Mouse (Mus musculus) stomach, embryonic 16.5 days (tissue): ENCODE data around the gene Adamts2. TPM values are rescaled to one million over a fixed set of nuclear protein-coding genes. Genes with fewer than 3 reads are reported as not detected.

Experiments used
- ATAC-seq: fragments of 200-750 bp; cut with Nextera tagmentation; 2 replicates; pipeline ENCODE4 v1.8.0; 2017; ENCODE audit warnings: moderate number of reproducible peaks, moderate TSS enrichment; ENCODE audit not compliant: insufficient read depth, low FRiP score
- H3K27ac ChIP-seq: fragments of 300-500 bp; sonication (generic); 2 replicates; pipeline ENCODE4 v1.5.1; 2014; ENCODE audit warnings: low read length
- H3K27me3 ChIP-seq: fragments of 300-500 bp; sonication (generic); 2 replicates; pipeline ENCODE4 v1.6.1; 2014; ENCODE audit warnings: low read length, control low read depth, mixed read lengths; ENCODE audit not compliant: control insufficient read depth, insufficient read depth
- H3K36me3 ChIP-seq: fragments of 300-500 bp; sonication (generic); 2 replicates; pipeline ENCODE4 v1.6.1; 2014; ENCODE audit warnings: low read length; ENCODE audit not compliant: control insufficient read depth, insufficient read depth
- H3K4me1 ChIP-seq: fragments of 300-500 bp; sonication (generic); 2 replicates; pipeline ENCODE4 v1.6.1; 2014; ENCODE audit warnings: low read length, control low read depth, mixed read lengths; ENCODE audit not compliant: control insufficient read depth, insufficient read depth
- H3K4me2 ChIP-seq: fragments of 300-500 bp; sonication (generic); 2 replicates; pipeline ENCODE4 v1.6.1; 2014; ENCODE audit warnings: low read depth, low read length, mixed read lengths
- H3K4me3 ChIP-seq: fragments of 300-500 bp; sonication (generic); replicated peaks from 2 replicates; pipeline ENCODE4 v1.5.1; 2014; ENCODE audit warnings: mild to moderate bottlenecking, low read length
- H3K9ac ChIP-seq: fragments of 300-500 bp; sonication (generic); 2 replicates; pipeline ENCODE4 v1.6.1; 2014; ENCODE audit warnings: low read length
- H3K9me3 ChIP-seq: fragments of 300-500 bp; sonication (generic); replicated peaks from 2 replicates; pipeline ENCODE4 v1.6.1; 2016; ENCODE audit warnings: low read length, control low read depth; ENCODE audit not compliant: control insufficient read depth
- WGBS: fragments of 180-500 bp; shearing (Covaris S2); extraction: QIAGEN DNeasy Blood & Tissue Kit; methylation state at CpG from one replicate; pipeline ENCODE4 v1.1.7; 2014; 5-methylcytosine and 5-hydroxymethylcytosine counted together
- polyA plus RNA-seq: library from polyadenylated mRNA; unstranded; fragments of >200 nt; fragmentation: Nextera tagmentation; extraction: Ambion mirVana; gene quantifications from 2 replicates; pipeline ENCODE4 v1.2.1, GENCODE M21; 2015

Adamts2 gene
- polyA plus RNA-seq, 1 experiment from 2014 or later, result 13.3 TPM

- no peak overlapping the region for H3K4me3 ChIP-seq
- WGBS, result 57% methylated on average over 9 of the region's 9 CpGs
- H3K27me3 ChIP-seq, result no peaks in the 10 kb centered on the region
- no peak overlapping the region for H3K27ac ChIP-seq
- peaks cover 7% of the 10 kb centered on the region; the same call in 1 of the 2 replicates for H3K4me1 ChIP-seq
- ATAC-seq, result peak; percentile 68; the same call in 1 of the 2 replicates
- no peaks in the 10 kb centered on the region for H3K36me3 ChIP-seq
- no peaks in the 10 kb centered on the region for H3K9me3 ChIP-seq
- H3K9ac ChIP-seq, result no peak overlapping the region
- H3K4me2 ChIP-seq, result no peak overlapping the region
Measured at GRCm38 (mm10) chr11:50653746-50654431, 52.0 kb downstream of the Adamts2 start.

DNA sequence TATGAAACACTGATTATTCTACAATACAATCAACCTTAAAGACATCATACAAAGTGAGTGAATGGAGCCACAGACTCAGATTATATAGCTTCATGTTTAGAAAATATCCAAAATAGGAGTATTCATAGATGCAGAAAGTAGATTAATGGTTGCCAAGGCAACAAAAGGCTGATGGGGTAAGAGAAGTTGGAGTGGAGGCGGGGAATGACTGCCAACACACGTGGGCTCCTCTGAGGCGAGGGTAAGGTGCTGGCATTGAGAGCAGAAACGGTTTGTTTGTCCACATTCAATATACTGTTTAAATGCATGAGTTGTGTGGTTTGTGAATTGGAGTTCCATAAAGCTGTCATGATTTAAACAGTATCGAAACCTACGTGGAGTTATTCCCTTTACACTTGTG, 56.9 kb downstream of the Adamts2 start:
- Histone ChIP-seq H3K27me3 (no peaks in the 10 kb centered on the region), H3K36me3 (no peaks in the 10 kb centered on the region), H3K4me3 (no peak overlapping the region), H3K27ac (no peak overlapping the region), H3K9ac (no peak overlapping the region), H3K4me1 (peaks cover 4% of the 10 kb centered on the region; the same call in 1 of the 2 replicates), H3K4me2 (no peak overlapping the region), H3K9me3 (no peaks in the 10 kb centered on the region)
- no peak for ATAC-seq
- 77% methylated on average over 6 of the region's 6 CpGs for WGBS

DNA sequence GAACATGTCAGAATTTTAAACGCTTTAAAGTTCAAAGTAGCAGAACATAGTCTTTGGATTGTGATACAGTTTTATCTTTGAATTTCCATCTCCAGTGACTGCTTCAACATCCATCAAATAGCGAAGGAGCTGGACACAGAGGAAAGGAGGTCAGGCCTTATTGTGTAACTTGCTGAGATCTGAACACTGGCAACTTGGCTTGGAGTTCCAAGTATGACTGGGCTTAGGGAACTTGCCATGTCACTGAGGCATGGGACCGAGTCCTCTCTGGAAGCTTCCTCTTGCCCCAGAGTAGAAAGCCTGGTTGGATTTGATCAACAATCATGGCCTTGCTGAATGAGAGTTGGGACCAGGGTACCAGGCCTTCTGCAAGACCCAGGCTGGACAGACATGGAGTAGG, 60.3 kb downstream of the Adamts2 start:
- Histone ChIP-seq H3K27me3 (no peaks in the 10 kb centered on the region), H3K4me3 (no peak overlapping the region), H3K27ac (no peak overlapping the region), H3K4me1 (no peaks in the 10 kb centered on the region), H3K9ac (no peak overlapping the region), H3K9me3 (no peaks in the 10 kb centered on the region), H3K4me2 (no peak overlapping the region), H3K36me3 (no peaks in the 10 kb centered on the region)
- 85% methylated on average over 3 of the region's 3 CpGs for WGBS
- ATAC-seq, result no peak

GRCm38 (mm10) chr11:50664826-50665225, 62.9 kb downstream of the Adamts2 start:
- Histone ChIP-seq H3K27me3 (no peaks in the 10 kb centered on the region), H3K4me3 (no peak overlapping the region), H3K27ac (no peak overlapping the region), H3K9ac (no peak overlapping the region), H3K9me3 (no peaks in the 10 kb centered on the region), H3K36me3 (no peaks in the 10 kb centered on the region), H3K4me1 (no peaks in the 10 kb centered on the region), H3K4me2 (no peak overlapping the region)
- 62% methylated on average over 4 of the region's 4 CpGs for WGBS
- no peak for ATAC-seq

DNA sequence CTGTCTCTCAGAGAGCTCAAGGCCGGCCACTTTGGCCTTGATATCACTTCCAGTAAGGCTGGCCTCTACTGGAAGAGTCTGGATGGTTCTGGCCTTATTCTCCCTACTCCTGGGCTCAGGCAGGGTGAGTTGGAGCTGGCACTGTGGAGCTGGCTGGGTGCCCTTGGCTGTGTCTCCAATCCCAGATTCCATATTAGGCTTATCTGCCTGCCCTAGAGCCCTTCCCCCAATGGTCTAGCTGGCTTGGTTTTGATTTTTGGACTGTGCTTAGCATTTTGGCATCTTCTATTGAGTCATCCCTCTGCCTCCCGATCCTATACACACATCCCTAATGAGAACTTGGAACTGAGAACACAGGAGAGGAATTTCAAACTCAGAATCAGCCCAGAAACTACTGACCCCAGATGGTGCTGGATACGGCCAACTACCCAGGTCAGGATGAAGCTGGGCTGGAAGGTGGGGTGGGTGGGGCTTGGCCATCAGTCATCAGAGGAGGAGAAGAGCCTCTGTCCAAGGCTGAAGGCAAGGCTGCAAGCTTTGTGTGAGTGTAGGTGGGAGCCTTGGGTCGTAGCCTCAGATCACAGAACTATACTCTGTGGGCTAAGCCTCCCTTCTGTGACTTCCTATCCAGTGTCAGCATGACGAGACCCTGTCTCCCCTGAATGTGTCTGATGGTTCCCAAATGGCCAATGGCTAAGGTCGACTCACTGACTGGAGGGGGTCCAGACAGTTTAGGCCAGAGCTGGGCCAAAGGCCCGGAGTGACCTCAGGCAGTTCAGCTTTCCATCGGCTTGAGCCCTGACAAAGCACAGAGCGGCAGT, 67.9 kb downstream of the Adamts2 start:
- 67% methylated on average over 9 of the region's 9 CpGs for WGBS
- H3K27ac ChIP-seq, result no peak overlapping the region
- ATAC-seq, result peak; percentile 41; the same call in 1 of the 2 replicates

GRCm38 (mm10) chr11:50670363-50670725, 68.5 kb downstream of the Adamts2 start:
- no peaks in the 10 kb centered on the region for H3K27me3 ChIP-seq
- H3K36me3 ChIP-seq, result no peaks in the 10 kb centered on the region
- no peak overlapping the region for H3K4me3 ChIP-seq
- WGBS, result 65% methylated on average over 5 of the region's 5 CpGs
- H3K27ac ChIP-seq, result no peak overlapping the region
- H3K4me1 ChIP-seq, result no peaks in the 10 kb centered on the region
- H3K9me3 ChIP-seq, result no peaks in the 10 kb centered on the region
- no peak overlapping the region for H3K4me2 ChIP-seq
- peak; percentile 27; the same call in 1 of the 2 replicates for ATAC-seq
- H3K9ac ChIP-seq, result no peak overlapping the region

More for the DNA sequence above, 67.9 kb downstream of the Adamts2 start:
- Histone ChIP-seq H3K27me3 (no peaks in the 10 kb centered on the region), H3K36me3 (no peaks in the 10 kb centered on the region), H3K4me3 (no peak overlapping the region), H3K4me1 (no peaks in the 10 kb centered on the region), H3K9ac (no peak overlapping the region), H3K9me3 (no peaks in the 10 kb centered on the region), H3K4me2 (no peak overlapping the region)

GRCm38 (mm10) chr11:50670881-50671280, 69.0 kb downstream of the Adamts2 start:
- Histone ChIP-seq H3K27me3 (no peaks in the 10 kb centered on the region), H3K27ac (no peak overlapping the region), H3K9me3 (no peaks in the 10 kb centered on the region), H3K4me2 (no peak overlapping the region), H3K4me1 (no peaks in the 10 kb centered on the region), H3K9ac (no peak overlapping the region), H3K36me3 (no peaks in the 10 kb centered on the region), H3K4me3 (no peak overlapping the region)
- no peak for ATAC-seq
- 96% methylated on average over 1 of the region's 1 CpGs for WGBS

DNA sequence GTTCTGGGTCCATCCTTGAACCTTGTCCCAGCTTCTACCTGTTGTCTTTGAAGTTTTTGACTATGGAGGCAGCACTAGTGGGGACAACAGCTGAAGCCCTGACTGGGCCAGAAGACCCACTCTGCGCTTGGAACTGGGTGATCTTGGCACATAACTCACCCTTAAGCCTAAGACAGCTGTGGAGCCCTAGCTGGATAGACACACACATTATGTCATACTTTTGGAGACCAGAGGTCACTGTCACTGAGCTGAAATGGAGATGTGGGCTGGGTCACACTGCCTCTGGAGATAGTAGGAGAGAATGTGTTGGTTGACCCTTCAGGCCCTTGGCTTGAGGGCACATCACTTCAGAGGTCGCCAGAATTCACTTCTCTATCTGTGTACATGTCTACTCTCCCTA, 69.5 kb downstream of the Adamts2 start:
- no peak overlapping the region for H3K27ac ChIP-seq
- H3K4me3 ChIP-seq, result no peak overlapping the region
- no peaks in the 10 kb centered on the region for H3K9me3 ChIP-seq
- no peaks in the 10 kb centered on the region for H3K4me1 ChIP-seq
- ATAC-seq, result no peak
- H3K36me3 ChIP-seq, result no peaks in the 10 kb centered on the region
- no peak overlapping the region for H3K9ac ChIP-seq
- no peaks in the 10 kb centered on the region for H3K27me3 ChIP-seq
- no peak overlapping the region for H3K4me2 ChIP-seq
- whole genome bisulfite sequencing, result 67% methylated on average over 2 of the region's 2 CpGs

DNA sequence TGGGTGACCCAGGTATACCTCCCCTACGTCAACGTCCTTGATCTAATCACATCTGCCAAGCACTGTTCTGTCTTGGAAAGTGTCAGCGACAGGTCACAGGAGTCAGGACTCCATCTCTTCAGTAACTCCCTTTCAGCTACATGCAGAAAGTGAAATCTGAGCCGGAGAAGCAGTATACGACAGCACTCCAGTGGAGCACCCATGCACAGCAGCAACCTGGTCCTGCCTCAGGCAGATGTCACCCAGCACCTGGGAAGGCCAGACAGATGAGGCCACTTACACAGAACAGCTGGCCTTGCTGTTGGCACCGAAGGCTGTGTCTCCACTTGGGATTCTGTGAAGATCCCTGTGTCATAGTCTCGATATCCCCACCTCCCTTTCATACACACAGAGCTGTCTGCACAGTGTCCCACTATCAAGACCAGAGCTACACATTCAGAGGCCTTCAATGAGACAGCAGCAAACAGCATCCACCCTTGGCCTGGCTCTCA, 70.0 kb downstream of the Adamts2 start:
- no peaks in the 10 kb centered on the region for H3K9me3 ChIP-seq
- H3K4me1 ChIP-seq, result no peaks in the 10 kb centered on the region
- WGBS, result 73% methylated on average over 7 of the region's 7 CpGs
- H3K4me3 ChIP-seq, result no peak overlapping the region
- no peak for ATAC-seq
- H3K9ac ChIP-seq, result no peak overlapping the region
- H3K4me2 ChIP-seq, result no peak overlapping the region
- H3K36me3 ChIP-seq, result no peaks in the 10 kb centered on the region
- H3K27me3 ChIP-seq, result no peaks in the 10 kb centered on the region
- no peak overlapping the region for H3K27ac ChIP-seq
